Mouse (Mus musculus) thymus, adult 2 months (tissue): ENCODE results near the gene Ubr4. TPM values are rescaled to one million over a fixed set of nuclear protein-coding genes. Genes with fewer than 3 reads are reported as not detected.
"Not testable (repeated sequence)": the region's sequence is repeated elsewhere in the genome, so short reads cannot be mapped to it uniquely, and the experiment has no call there.

ENCODE experiments used
- DNase-seq: peaks from one replicate; pipeline ENCODE4 v3.0.0; 2021
- H3K27ac ChIP-seq: fragments of 200-500 bp; 2 replicates; pipeline ENCODE4 v1.5.1; 2012; ENCODE audit warnings: low read length, control low read depth; ENCODE audit not compliant: control insufficient read depth, insufficient read depth
- H3K27me3 ChIP-seq: fragments of 200-500 bp; 2 replicates; pipeline ENCODE4 v1.6.1; 2012; ENCODE audit warnings: mild to moderate bottlenecking, low read length, moderate library complexity, mixed read lengths; ENCODE audit not compliant: control insufficient read depth, insufficient read depth
- H3K36me3 ChIP-seq: fragments of 200-500 bp; 2 replicates; pipeline ENCODE4 v1.6.1; 2012; ENCODE audit warnings: mild to moderate bottlenecking, low read length, moderate library complexity; ENCODE audit not compliant: control insufficient read depth, insufficient read depth
- H3K4me1 ChIP-seq: fragments of 200-500 bp; replicated peaks from 2 replicates; pipeline ENCODE4 v1.6.1; 2012; ENCODE audit warnings: low read length; ENCODE audit not compliant: control insufficient read depth, insufficient read depth
- H3K4me3 ChIP-seq: fragments of 200-500 bp; 2 replicates; pipeline ENCODE4 v1.5.1; 2012; ENCODE audit warnings: mild to moderate bottlenecking, low read length, control low read depth, moderate library complexity; ENCODE audit not compliant: control insufficient read depth, insufficient read depth
- CTCF ChIP-seq: fragments of 200-500 bp; IDR thresholded peaks from 2 replicates; pipeline ENCODE4 v1.5.1; 2012; ENCODE audit warnings: mild to moderate bottlenecking, control low read depth, low read length, moderate library complexity, borderline replicate concordance; ENCODE audit not compliant: control insufficient read depth, poor library complexity, insufficient read depth; ENCODE audit errors: extremely low read depth
- POLR2A ChIP-seq: fragments of 200-500 bp; IDR thresholded peaks from 2 replicates; pipeline ENCODE4 v1.6.1; 2012; ENCODE audit warnings: mild to moderate bottlenecking, low read length, control low read depth, moderate library complexity; ENCODE audit not compliant: control insufficient read depth, poor library complexity, insufficient read depth; ENCODE audit errors: extremely low read depth
- WGBS: fragments of 180-500 bp; shearing (Covaris S2); methylation state at CpG from one replicate; pipeline ENCODE4 v1.1.7; 2018; 5-methylcytosine and 5-hydroxymethylcytosine counted together
- polyA plus RNA-seq: library from polyadenylated mRNA; depleted of rRNA; stranded (reverse); fragments of >200 nt; gene quantifications from 2 replicates; pipeline ENCODE4 v1.2.3, GENCODE M21; 2012

The Ubr4 gene
- polyA plus RNA-seq, 1 experiment = 301 TPM

GRCm38 (mm10) chr4:139379719-139380118 is 27.3 kb downstream of the Ubr4 start:
- no peak overlapping the region for H3K27ac ChIP-seq
- H3K4me1 ChIP-seq = peaks cover 11% of the 10 kb centered on the region
- 15% methylated on average over 8 of the region's 8 CpGs for WGBS
- no peaks in the 10 kb centered on the region for H3K27me3 ChIP-seq
- peak overlapping the region; percentile 73 for H3K4me3 ChIP-seq
- TF ChIP-seq CTCF = no peak
- TF ChIP-seq POLR2A = no peak
- peaks cover 3% of the 10 kb centered on the region; the same call in 1 of the 2 replicates for H3K36me3 ChIP-seq
- DNase-seq = peak; percentile 2

GRCm38 (mm10) chr4:139380207-139380748 is 27.9 kb downstream of the Ubr4 start:
- DNase-seq = peak; percentile 100
- peaks cover 3% of the 10 kb centered on the region; the same call in 1 of the 2 replicates for H3K36me3 ChIP-seq
- peak overlapping the region; percentile 32; the same call in 1 of the 2 replicates for H3K27ac ChIP-seq
- peaks cover 11% of the 10 kb centered on the region for H3K4me1 ChIP-seq
- WGBS = under 1% methylated on average over 54 of the region's 54 CpGs
- H3K4me3 ChIP-seq = peak overlapping the region; percentile 73
- H3K27me3 ChIP-seq = no peaks in the 10 kb centered on the region
- TF ChIP-seq POLR2A (peak; percentile 83), CTCF (peak; percentile 42; the same call in 1 of the 2 replicates)

GRCm38 (mm10) chr4:139380775-139381451 is 28.5 kb downstream of the Ubr4 start:
- Histone ChIP-seq H3K27ac (no peak overlapping the region), H3K27me3 (no peaks in the 10 kb centered on the region), H3K4me1 (peaks cover 11% of the 10 kb centered on the region), H3K36me3 (no peaks in the 10 kb centered on the region), H3K4me3 (peak overlapping the region; percentile 67)
- WGBS = under 1% methylated on average over 44 of the region's 44 CpGs
- TF ChIP-seq POLR2A = no peak
- no peak for TF ChIP-seq CTCF
- no peak for DNase-seq

- no peak for DNase-seq
- H3K27ac ChIP-seq = no peak overlapping the region
- H3K27me3 ChIP-seq = no peaks in the 10 kb centered on the region
- H3K4me1 ChIP-seq = peaks cover 11% of the 10 kb centered on the region
- TF ChIP-seq POLR2A (no peak), CTCF (no peak)
- H3K36me3 ChIP-seq = no peaks in the 10 kb centered on the region
- WGBS = 6% methylated on average over 4 of the region's 4 CpGs
- H3K4me3 ChIP-seq = no peak overlapping the region
Observed at GRCm38 (mm10) chr4:139381452-139381845, 29.0 kb downstream of the Ubr4 start.

- no peak for TF ChIP-seq CTCF
- TF ChIP-seq POLR2A = no peak
- Histone ChIP-seq H3K36me3 (no peaks in the 10 kb centered on the region), H3K27me3 (no peaks in the 10 kb centered on the region), H3K27ac (no peak overlapping the region), H3K4me1 (peaks cover 11% of the 10 kb centered on the region), H3K4me3 (no peak overlapping the region)
- WGBS = 28% methylated on average over 7 of the region's 7 CpGs
- no peak for DNase-seq
Observed at GRCm38 (mm10) chr4:139382231-139382630, 29.8 kb downstream of the Ubr4 start.

GRCm38 (mm10) chr4:139385841-139386240 is 33.4 kb downstream of the Ubr4 start:
- peaks cover 12% of the 10 kb centered on the region for H3K36me3 ChIP-seq
- H3K4me1 ChIP-seq, H3K27me3 ChIP-seq, DNase-seq, H3K27ac ChIP-seq, H3K4me3 ChIP-seq: not testable (repeated sequence)
- 96% methylated on average over 5 of the region's 5 CpGs for WGBS

- H3K4me3 ChIP-seq = no peak overlapping the region
- no peak for DNase-seq
- no peak overlapping the region for H3K27ac ChIP-seq
- 92% methylated on average over 6 of the region's 6 CpGs for whole genome bisulfite sequencing
- H3K4me1 ChIP-seq = peaks cover 6% of the 10 kb centered on the region; the same call in 1 of the 2 replicates
- H3K36me3 ChIP-seq = peaks cover 21% of the 10 kb centered on the region
- H3K27me3 ChIP-seq = no peaks in the 10 kb centered on the region
- TF ChIP-seq CTCF = no peak
- TF ChIP-seq POLR2A = no peak
Observed at GRCm38 (mm10) chr4:139386869-139387319, 34.5 kb downstream of the Ubr4 start.
